Mouse (Mus musculus) cerebellum, postnatal 25 days (tissue): ENCODE data around the gene Tmprss4.

ENCODE experiments used
- DNase-seq, 2 experiments: peaks; one replicate each; pipeline ENCODE4 v3.0.0; 2021; ENCODE audit warnings: mixed read lengths in 2 of 2

Tmprss4 gene

DNA sequence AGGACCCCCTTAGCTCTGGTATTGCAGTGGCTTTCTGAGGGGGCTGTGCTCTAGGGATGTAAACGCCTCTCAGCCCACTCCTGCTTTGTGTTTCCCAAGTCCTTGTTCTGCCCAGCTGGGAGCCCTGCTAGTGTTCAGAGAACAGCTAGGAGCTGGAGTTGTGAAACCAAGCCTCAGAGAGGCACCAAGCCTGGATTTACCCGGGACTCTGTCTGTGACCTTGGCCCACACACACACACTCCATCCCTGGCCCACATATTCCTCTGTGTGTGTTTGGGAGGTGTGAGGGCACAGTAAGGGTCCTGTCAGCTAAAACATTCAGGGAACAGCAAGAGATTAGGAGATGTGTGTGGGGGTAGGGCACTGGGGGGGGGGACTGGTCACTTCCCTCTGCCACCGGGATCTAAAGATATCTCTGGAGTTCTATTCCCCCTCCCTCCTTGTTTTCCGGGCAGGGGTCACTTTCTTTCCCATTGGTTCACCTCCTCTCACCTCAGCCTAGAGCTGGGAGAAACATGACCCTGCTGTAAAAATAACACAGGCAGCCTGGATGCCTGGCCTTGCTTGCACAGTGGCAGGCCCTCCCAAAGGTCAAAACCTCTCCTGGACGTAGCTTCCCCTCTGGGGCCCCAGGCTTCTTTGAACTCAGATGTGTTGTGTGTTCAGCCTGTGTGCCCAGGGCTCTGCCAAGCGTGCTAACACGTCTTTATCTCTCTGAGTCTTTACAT, 67.3 kb downstream of the Tmprss4 start:
- DNase-seq: no peak

DNA sequence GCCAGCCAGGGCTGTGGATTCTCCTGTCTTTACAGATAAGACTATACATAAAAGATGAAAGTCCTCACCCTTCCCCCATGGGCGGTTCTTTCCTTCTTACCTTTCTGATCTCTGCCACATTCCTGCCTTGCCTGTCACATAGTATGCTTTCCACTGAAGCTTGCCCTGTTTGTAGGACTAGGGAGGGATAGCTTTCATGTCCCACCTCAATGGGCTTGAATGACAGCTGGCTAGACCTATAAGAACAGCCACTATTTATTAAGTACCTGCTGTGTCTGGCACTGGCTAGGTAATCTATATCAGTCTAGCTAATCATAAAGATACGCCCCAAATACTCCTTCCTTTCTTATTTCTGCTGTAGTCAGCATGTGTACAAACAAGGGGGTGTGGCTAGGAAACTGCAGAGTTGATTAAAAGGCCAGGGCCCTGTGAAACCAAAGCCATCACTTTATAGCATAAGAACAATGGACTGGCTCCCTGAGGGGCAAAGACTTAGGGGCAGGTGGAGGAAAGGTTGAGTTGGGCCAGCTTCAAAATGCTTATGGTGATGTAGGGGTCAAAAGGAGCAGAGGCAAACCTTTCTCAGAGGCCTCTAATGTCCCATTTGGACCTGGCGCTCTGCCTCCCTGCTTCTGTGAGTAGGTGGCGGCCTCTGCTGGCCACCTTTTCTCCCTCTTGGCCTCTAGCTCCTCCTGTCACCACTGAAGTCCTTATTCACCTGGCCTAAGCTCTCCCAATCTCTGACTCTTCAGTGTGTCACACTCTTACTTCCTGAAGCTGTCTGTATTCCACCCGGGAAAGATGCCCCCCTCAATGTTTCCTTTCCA, 70.2 kb downstream of the Tmprss4 start:
- peak; percentile 85 to 92 for DNase-seq

DNA sequence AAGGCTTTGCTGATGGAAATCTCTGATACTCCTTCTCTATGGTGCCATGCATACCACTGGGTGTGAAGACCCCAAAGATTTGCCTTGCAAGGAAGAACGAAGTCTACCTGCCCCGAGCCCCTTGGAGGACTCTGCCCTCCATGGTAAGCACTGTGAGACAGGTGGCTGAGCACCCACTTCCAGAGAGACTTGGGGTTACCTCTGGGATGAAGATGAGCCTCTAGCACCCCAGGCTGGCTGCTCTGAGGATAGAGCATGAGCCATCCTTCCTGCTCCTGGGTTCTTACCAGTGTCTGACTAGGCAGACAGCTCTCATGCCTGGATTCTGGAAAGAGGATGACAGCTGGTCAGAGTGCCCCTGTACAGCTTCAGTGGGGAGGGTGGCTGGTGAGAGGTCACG, 73.8 kb downstream of the Tmprss4 start:
- DNase-seq: no peak

DNA sequence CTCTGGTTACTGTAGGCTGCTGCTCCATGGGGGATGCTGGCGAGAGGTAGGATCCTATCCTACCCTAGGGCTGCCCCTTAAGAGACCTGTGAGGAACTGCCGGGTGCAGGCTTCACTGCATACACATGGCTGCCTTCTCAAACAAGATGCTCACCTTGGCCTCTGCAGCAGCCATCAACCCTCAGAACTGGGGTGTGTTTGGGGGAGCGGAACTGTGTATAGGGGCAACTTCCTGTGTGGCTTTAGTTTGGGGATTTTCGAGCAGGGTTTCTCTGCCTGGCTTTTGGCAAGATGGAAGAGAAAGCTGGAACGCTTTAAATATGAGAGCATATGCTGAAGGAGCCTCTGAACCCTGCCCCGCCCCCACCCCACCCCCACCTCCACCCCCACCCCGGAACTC, 77.0 kb downstream of the Tmprss4 start:
- no peak for DNase-seq

DNA sequence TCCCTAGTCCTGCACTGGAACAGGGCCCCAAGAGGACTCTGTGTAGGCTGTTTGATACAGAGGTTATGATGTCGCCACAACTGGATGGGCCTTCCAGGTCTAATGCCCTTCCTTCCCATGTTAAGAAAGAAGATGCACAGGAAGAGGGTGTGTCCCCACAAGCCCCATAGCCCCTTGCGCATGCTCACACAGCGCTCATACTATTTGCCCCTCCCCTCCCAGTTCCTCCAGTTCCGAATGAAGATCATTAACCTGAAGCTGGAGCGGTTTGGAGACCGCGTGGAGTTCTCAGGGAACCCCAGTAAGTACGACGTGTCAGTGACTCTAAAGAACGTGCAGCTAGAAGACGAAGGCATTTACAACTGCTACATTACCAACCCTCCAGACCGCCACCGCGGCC, 78.7 kb downstream of the Tmprss4 start:
- no peak for DNase-seq
